Mouse (Mus musculus) left cerebral cortex, postnatal 25 days (tissue): ENCODE data around the gene Dpyd. TPM values are rescaled to one million over a fixed set of nuclear protein-coding genes. Genes with fewer than 3 reads are reported as not detected.

Experiments
- DNase-seq, 2 experiments: peaks; one replicate each; pipeline ENCODE4 v3.0.0; 2022; ENCODE audit warnings: low spot score in 2 of 2, mixed read lengths in 1 of 2
- intact Hi-C: fragments of 180-260 bp; cut with DNase I; formaldehyde crosslinking; loops from one replicate; pipeline ENCODE4 v1.15.1; 2025
- total RNA-seq, 2 experiments: library from RNA; stranded (reverse); gene quantifications; 2 replicates each; pipeline ENCODE4 v1.2.3; 2021

Dpyd gene
- total RNA-seq, 2 experiments from 2014 or later = 9.3 to 13.7 TPM

DNA sequence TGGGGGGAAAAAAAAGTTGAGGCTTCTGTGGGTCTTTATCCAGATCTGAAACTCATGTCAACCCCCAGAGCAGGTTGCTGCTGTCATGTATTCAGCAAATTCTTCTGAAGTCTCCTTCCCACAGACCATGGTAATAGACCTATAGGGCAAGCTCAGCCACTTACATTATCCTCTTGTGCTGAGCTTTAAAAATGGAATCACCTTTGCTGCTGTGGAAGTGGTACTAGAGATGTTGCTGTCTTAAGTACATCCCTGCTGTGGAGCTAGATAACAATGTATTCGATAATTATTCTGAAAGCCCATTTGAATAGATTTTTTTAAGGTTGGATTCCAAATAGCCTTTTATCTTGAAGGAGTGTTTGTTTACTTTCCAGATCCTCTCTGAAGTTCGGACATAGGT is 902.1 kb downstream of the Dpyd start:
- intact Hi-C loops = no loop called here

DNA sequence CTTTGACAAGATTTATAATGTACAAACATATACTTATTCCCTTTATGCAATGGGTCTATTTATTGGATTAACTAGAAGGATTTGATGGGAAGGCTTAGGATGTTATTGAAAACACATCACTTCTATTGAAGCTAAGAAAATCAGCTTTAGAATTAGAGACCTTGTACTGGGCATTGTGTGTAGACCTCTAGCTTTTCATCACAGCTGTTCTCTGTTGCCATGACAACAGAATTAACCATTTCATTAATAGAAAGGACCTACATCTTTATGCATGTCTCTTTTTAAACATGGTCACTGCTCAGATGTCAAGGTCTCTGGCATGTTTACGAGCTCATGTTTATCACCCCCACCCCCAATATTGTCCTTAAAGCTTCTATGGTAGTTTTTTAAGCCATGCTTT is 902.5 kb downstream of the Dpyd start:
- DNase-seq = no peak
- intact Hi-C loops = no loop called here

More for the DNA sequence above, 902.1 kb downstream of the Dpyd start:
- DNase-seq = no peak

DNA sequence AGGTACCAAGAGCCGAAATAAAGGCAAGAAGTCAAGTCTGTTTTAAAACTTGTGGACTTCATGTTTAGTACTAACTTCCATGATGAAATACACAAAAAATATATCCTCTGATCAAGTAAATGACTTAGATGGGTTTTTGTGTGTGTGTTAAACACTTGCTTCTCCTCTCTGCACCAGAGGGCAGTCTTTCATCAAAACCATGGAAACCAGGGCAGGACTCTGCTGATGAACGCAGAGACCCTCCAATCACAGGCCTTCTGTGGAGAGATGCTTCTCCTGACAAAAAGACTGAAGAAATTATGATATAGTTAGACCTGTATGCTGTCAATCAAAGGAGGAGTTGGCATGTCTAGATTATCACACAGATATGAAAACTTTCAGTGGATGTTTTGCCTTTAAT is 905.8 kb downstream of the Dpyd start:
- DNase-seq = no peak
- intact Hi-C loops = no loop called here
